Mouse (Mus musculus): ENCODE data around the gene Cnot6. TPM values are rescaled to one million over a fixed set of nuclear protein-coding genes. Genes with fewer than 3 reads are reported as not detected.
A peak's percentile ranks its signal among the peaks of the same experiment; 100 is the strongest.

Cnot6 gene
- polyA plus RNA-seq, 1 experiment from 2014 or later = 84.4 TPM

- TF ChIP-seq CTCF (IDR thresholded peaks at IDR 0.05) = no peak
- ATAC-seq (no peak), DNase-seq (ENCODE audit: low read depth, low spot score) (no peak)
- ChIA-PET POLR2A (no interaction called here), CTCF (interaction anchor here (0.6 kb wide), 1 partner anchor 39 kb away, joined by 3 read pairs; no protein-coding TSS in a partner anchor)
- H3K27me3 ChIP-seq = peaks cover 24% of the 10 kb centered on the region
- in situ Hi-C loops (cut with MboI; ENCODE audit: low pct_unique_long_range_greater_than_20kb) = loop anchor here (10.0 kb wide), 1 partner anchor 226 kb away; no protein-coding TSS in a partner anchor
These were observed 26.3 kb upstream of the Cnot6 start for GRCm38 (mm10) chr11:49738659-49739406.

GRCm38 (mm10) chr11:49737625-49738024, 25.1 kb upstream of the Cnot6 start:
- no peak for TF ChIP-seq CTCF (IDR thresholded peaks at IDR 0.05)
- POLR2A ChIA-PET = no interaction called here
- DNase-seq (ENCODE audit: low read depth, low spot score) (no peak), ATAC-seq (no peak)
- peaks cover 22% of the 10 kb centered on the region for H3K27me3 ChIP-seq
- CTCF ChIA-PET = interaction anchor here (2.8 kb wide), 1 partner anchor 11 kb away, joined by 17 read pairs; no protein-coding TSS in a partner anchor
- in situ Hi-C loops (cut with MboI; ENCODE audit: low pct_unique_long_range_greater_than_20kb) = loop anchor here (10.0 kb wide), 1 partner anchor 227 kb away; no protein-coding TSS in a partner anchor

GRCm38 (mm10) chr11:49734771-49735170, 22.2 kb upstream of the Cnot6 start:
- ATAC-seq (no peak), DNase-seq (ENCODE audit: low read depth, low spot score) (no peak)
- ChIA-PET POLR2A (interaction anchor here (0.6 kb wide), 1 partner anchor 111 kb away, joined by 3 read pairs; no protein-coding TSS in a partner anchor), CTCF (no interaction called here)
- in situ Hi-C loops (cut with MboI; ENCODE audit: low pct_unique_long_range_greater_than_20kb) = loop anchor here (10.0 kb wide), 1 partner anchor 230 kb away; no protein-coding TSS in a partner anchor
- H3K27me3 ChIP-seq = peaks cover 8% of the 10 kb centered on the region
- TF ChIP-seq CTCF (IDR thresholded peaks at IDR 0.05) = no peak

- DNase-seq (ENCODE audit: low read depth, low spot score) (no peak), ATAC-seq (no peak)
- TF ChIP-seq CTCF (IDR thresholded peaks at IDR 0.05) = no peak
- CTCF ChIA-PET = no interaction called here
- H3K27me3 ChIP-seq = no peaks in the 10 kb centered on the region
- POLR2A ChIA-PET = no interaction called here
- in situ Hi-C loops (cut with MboI; ENCODE audit: low pct_unique_long_range_greater_than_20kb) = loop anchor here (10.0 kb wide), 1 partner anchor 234 kb away; no protein-coding TSS in a partner anchor
These were observed 17.9 kb upstream of the Cnot6 start for GRCm38 (mm10) chr11:49730275-49730948.

- CTCF ChIA-PET = interaction anchor here (1.0 to 3.1 kb wide), 9 partner anchors 9 to 228 kb away, joined by 3 to 17 read pairs (median 5); no protein-coding TSS in a partner anchor
- in situ Hi-C loops (cut with MboI; ENCODE audit: low pct_unique_long_range_greater_than_20kb) = no loop called here
- DNase-seq (ENCODE audit: low read depth, low spot score) = no peak
- TF ChIP-seq CTCF (IDR thresholded peaks at IDR 0.05) = peak; percentile 84
- POLR2A ChIA-PET = no interaction called here
- no peaks in the 10 kb centered on the region for H3K27me3 ChIP-seq
- no peak for ATAC-seq
These were observed 15.4 kb upstream of the Cnot6 start for GRCm38 (mm10) chr11:49727877-49728276.

GRCm38 (mm10) chr11:49726800-49727199, 14.3 kb upstream of the Cnot6 start:
- no peak for TF ChIP-seq CTCF (IDR thresholded peaks at IDR 0.05)
- ATAC-seq (no peak), DNase-seq (ENCODE audit: low read depth, low spot score) (no peak)
- POLR2A ChIA-PET = no interaction called here
- in situ Hi-C loops (cut with MboI; ENCODE audit: low pct_unique_long_range_greater_than_20kb) = no loop called here
- no peaks in the 10 kb centered on the region for H3K27me3 ChIP-seq
- CTCF ChIA-PET = interaction anchor here (3.1 kb wide), 1 partner anchor 10 kb away, joined by 17 read pairs; no protein-coding TSS in a partner anchor

- DNase-seq (ENCODE audit: low read depth, low spot score) = no peak
- TF ChIP-seq CTCF (IDR thresholded peaks at IDR 0.05) = no peak
- CTCF ChIA-PET = no interaction called here
- POLR2A ChIA-PET = no interaction called here
- ATAC-seq = no peak
- in situ Hi-C loops (cut with MboI; ENCODE audit: low pct_unique_long_range_greater_than_20kb) = no loop called here
- H3K27me3 ChIP-seq = no peaks in the 10 kb centered on the region
These were observed 12.2 kb upstream of the Cnot6 start for GRCm38 (mm10) chr11:49724676-49725075.

- DNase-seq (ENCODE audit: low read depth, low spot score) (no peak), ATAC-seq (no peak)
- H3K27me3 ChIP-seq = no peaks in the 10 kb centered on the region
- POLR2A ChIA-PET = no interaction called here
- in situ Hi-C loops (cut with MboI; ENCODE audit: low pct_unique_long_range_greater_than_20kb) = no loop called here
- TF ChIP-seq CTCF (IDR thresholded peaks at IDR 0.05) = no peak
- CTCF ChIA-PET = interaction anchor here (2.2 kb wide), 1 partner anchor 123 kb away, joined by 6 read pairs; the partner anchor contains the start of gene Mapk9
These were observed 10.8 kb upstream of the Cnot6 start for GRCm38 (mm10) chr11:49723281-49723680.

- ChIA-PET CTCF (interaction anchor here (2.2 kb wide), 1 partner anchor 123 kb away, joined by 6 read pairs; the partner anchor contains the start of gene Mapk9), POLR2A (no interaction called here)
- TF ChIP-seq CTCF (IDR thresholded peaks at IDR 0.05) = no peak
- in situ Hi-C loops (cut with MboI; ENCODE audit: low pct_unique_long_range_greater_than_20kb) = no loop called here
- DNase-seq (ENCODE audit: low read depth, low spot score) (no peak), ATAC-seq (no peak)
- H3K27me3 ChIP-seq = no peaks in the 10 kb centered on the region
These were observed 10.2 kb upstream of the Cnot6 start for GRCm38 (mm10) chr11:49722692-49723091.

GRCm38 (mm10) chr11:49721358-49721757, 8.8 kb upstream of the Cnot6 start:
- ChIA-PET CTCF (interaction anchor here (2.2 kb wide), 1 partner anchor 124 kb away, joined by 6 read pairs; the partner anchor contains the start of gene Mapk9), POLR2A (interaction anchor here (0.7 kb wide), 1 partner anchor 129 kb away, joined by 3 read pairs; no protein-coding TSS in a partner anchor)
- DNase-seq (ENCODE audit: low read depth, low spot score) = no peak
- in situ Hi-C loops (cut with MboI; ENCODE audit: low pct_unique_long_range_greater_than_20kb) = no loop called here
- no peak for TF ChIP-seq CTCF (IDR thresholded peaks at IDR 0.05)
- no peak for ATAC-seq
- H3K27me3 ChIP-seq = no peaks in the 10 kb centered on the region
